Mouse (Mus musculus) mouse trophoblast stem cell (cell line): ENCODE measurements around the gene Actl10.

Experiments used
- in situ Hi-C, 2 experiments: fragments of 300-500 bp; cut with MseI, MboI; formaldehyde crosslinking; loops; 2 replicates in 1 of 2; 3 replicates in 1 of 2; pipeline ENCODE4 v1.15.1; 2025

The Actl10 gene

GRCm38 (mm10) chr2:154551476-154551875, at the start of gene Actl10:
Actl10 (plus strand) TSS chr2:154551776.
- in situ Hi-C loops = no loop called here

GRCm38 (mm10) chr2:154507076-154507475, 44.5 kb upstream of the Actl10 start:
- in situ Hi-C loops = no loop called here

- in situ Hi-C loops = no loop called here
These were observed 43.9 kb upstream of the Actl10 start for GRCm38 (mm10) chr2:154507566-154508283.

GRCm38 (mm10) chr2:154508450-154508849, 43.1 kb upstream of the Actl10 start:
- in situ Hi-C loops = no loop called here

GRCm38 (mm10) chr2:154510141-154510540, 41.4 kb upstream of the Actl10 start:
- in situ Hi-C loops = no loop called here

- in situ Hi-C loops = no loop called here
These were observed 34.6 kb upstream of the Actl10 start for GRCm38 (mm10) chr2:154516944-154517343.

- in situ Hi-C loops = no loop called here
These were observed 34.2 kb upstream of the Actl10 start for GRCm38 (mm10) chr2:154517424-154517823.

GRCm38 (mm10) chr2:154521449-154521848, 30.1 kb upstream of the Actl10 start:
- in situ Hi-C loops = no loop called here

- in situ Hi-C loops = no loop called here
These were observed 29.2 kb upstream of the Actl10 start for GRCm38 (mm10) chr2:154522334-154522733.

- in situ Hi-C loops = no loop called here
These were observed 26.3 kb upstream of the Actl10 start for GRCm38 (mm10) chr2:154525285-154525684.

- in situ Hi-C loops = no loop called here
These were observed 25.0 kb upstream of the Actl10 start for GRCm38 (mm10) chr2:154526531-154526930.

- in situ Hi-C loops = no loop called here
These were observed 18.7 kb upstream of the Actl10 start for GRCm38 (mm10) chr2:154532888-154533287.

GRCm38 (mm10) chr2:154534704-154535270, 16.8 kb upstream of the Actl10 start:
- in situ Hi-C loops = no loop called here

GRCm38 (mm10) chr2:154538310-154538709, 13.3 kb upstream of the Actl10 start:
- in situ Hi-C loops = no loop called here

- in situ Hi-C loops = no loop called here
These were observed 12.9 kb upstream of the Actl10 start for GRCm38 (mm10) chr2:154538710-154539109.

- in situ Hi-C loops = loop anchor here in 1 of 2 experiments (5.0 kb wide), 1 partner anchor 127 kb away; no protein-coding TSS in a partner anchor
These were observed 11.9 kb upstream of the Actl10 start for GRCm38 (mm10) chr2:154539720-154540119.

- in situ Hi-C loops = loop anchor here in 1 of 2 experiments (5.0 kb wide), 1 partner anchor 129 kb away; no protein-coding TSS in a partner anchor
These were observed 9.9 kb upstream of the Actl10 start for GRCm38 (mm10) chr2:154541630-154542029.

- in situ Hi-C loops = loop anchor here in 1 of 2 experiments (5.0 kb wide), 1 partner anchor 131 kb away; no protein-coding TSS in a partner anchor
These were observed 7.8 kb upstream of the Actl10 start for GRCm38 (mm10) chr2:154543567-154544347.

GRCm38 (mm10) chr2:154546711-154547110, 4.9 kb upstream of the Actl10 start, which contains the start of gene 1700003F12Rik:
1700003F12Rik (plus strand) TSS chr2:154547085.
- in situ Hi-C loops = no loop called here

- in situ Hi-C loops = no loop called here
These were observed 2.9 kb upstream of the Actl10 start for GRCm38 (mm10) chr2:154548688-154549087.

GRCm38 (mm10) chr2:154549127-154549885, 2.3 kb upstream of the Actl10 start:
- in situ Hi-C loops = no loop called here

- in situ Hi-C loops = no loop called here
These were observed 1.7 kb upstream of the Actl10 start for GRCm38 (mm10) chr2:154549886-154550189.
